In the genomic region with DNA sequence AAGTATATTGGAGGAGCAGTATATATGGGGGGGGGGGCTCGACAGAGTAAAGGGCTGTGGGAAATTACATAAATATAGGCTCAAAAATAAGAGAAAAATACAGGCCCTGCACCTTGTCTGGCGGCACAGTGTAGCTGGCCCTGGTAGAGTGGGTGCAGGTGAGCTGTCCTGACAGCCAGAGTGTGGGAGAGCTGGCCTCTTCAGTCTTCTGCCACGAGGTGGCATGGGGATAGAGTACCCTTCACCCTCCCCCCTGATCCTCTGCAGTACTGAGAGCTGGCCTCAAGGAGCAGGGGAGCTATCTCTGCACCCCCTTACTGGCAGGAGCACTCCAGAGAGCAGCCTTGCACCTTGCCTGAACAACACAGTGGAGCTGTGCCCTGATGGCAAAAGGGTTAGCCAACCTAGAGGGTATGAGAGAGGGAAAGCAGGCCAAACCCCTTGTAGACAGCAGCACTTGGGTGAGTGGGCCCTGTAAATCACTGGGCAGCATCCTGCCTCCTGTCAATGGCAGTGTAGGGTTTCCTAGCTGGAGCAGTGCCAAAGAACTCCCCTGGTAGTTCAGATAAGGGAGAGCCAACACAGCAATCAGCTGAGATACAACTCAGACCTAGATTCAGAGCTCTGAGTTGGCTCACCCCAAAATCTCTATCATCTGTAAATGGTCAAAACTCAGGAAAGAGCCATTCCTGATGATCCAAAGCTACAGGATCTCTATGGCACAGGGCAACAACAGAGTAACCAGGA, we compare ENCODE assay signal across 19 mouse cellular contexts. TPM values are rescaled to one million over a fixed set of nuclear protein-coding genes. Genes with fewer than 3 reads are reported as not detected.
DNase-seq lines count a peak whose midpoint lies in the region; ATAC-seq lines count a peak whose summit lies in the region.
"Had no signal": no experiment of that assay in that cellular context is flagged by ENCODE, and none has a peak within 500 bp of the region (broad histone marks: within the 10 kb centered on the region; RNA-seq: fewer than 3 reads in every experiment).

No protein-coding gene starts in this region.

- no peaks in the 10 kb centered on the region for H3K27me3 ChIP-seq in forebrain, embryonic 13.5 days
- no peaks in the 10 kb centered on the region for H3K27me3 ChIP-seq in forebrain, embryonic 14.5 days (replicated peaks; ENCODE audit: control insufficient read depth, insufficient read depth, low read length)
- H3K27me3 ChIP-seq in kidney, embryonic 15.5 days, result no peaks in the 10 kb centered on the region
- no peaks in the 10 kb centered on the region for H3K27me3 ChIP-seq in limb, embryonic 12.5 days
- H3K27me3 ChIP-seq: embryonic facial prominence, embryonic 15.5 days had no signal

- H3K4me3 ChIP-seq in forebrain, embryonic 13.5 days, result no peak overlapping the region
- H3K4me3 ChIP-seq in forebrain, embryonic 14.5 days (ENCODE audit: low read depth, low read length), result no peak overlapping the region
- H3K4me3 ChIP-seq in kidney, embryonic 15.5 days (replicated peaks), result no peak overlapping the region
- H3K4me3 ChIP-seq in limb, embryonic 12.5 days (replicated peaks), result no peak overlapping the region
- H3K4me3 ChIP-seq: embryonic facial prominence, embryonic 15.5 days; gastrocnemius, adult 2 months; left cerebral cortex, adult 2 months had no signal

- ATAC-seq in forebrain, embryonic 13.5 days, result 0 out of 2 replicates have a peak, but pooled peaks have one; percentile 33
- ATAC-seq in forebrain, embryonic 14.5 days, result no peak
- ATAC-seq in kidney, embryonic 15.5 days (replicated peaks; ENCODE audit: low FRiP score), result peak; percentile 33; the same call in 1 of the 2 replicates
- peak; percentile 52; the same call in 1 of the 2 replicates for ATAC-seq in limb, embryonic 12.5 days (ENCODE audit: insufficient number of reproducible peaks, insufficient read depth, low FRiP score, low TSS enrichment, low read depth)
- ATAC-seq: forebrain, embryonic 16.5 days; intestine, postnatal 0 days had no signal

- 63% methylated on average over 3 of the region's 3 CpGs for WGBS in forebrain, embryonic 13.5 days
- whole genome bisulfite sequencing in forebrain, embryonic 14.5 days, result 47% methylated on average over 3 of the region's 3 CpGs
- 69% methylated on average over 3 of the region's 3 CpGs for WGBS in kidney, embryonic 15.5 days
- 55% methylated on average over 3 of the region's 3 CpGs for WGBS in limb, embryonic 12.5 days

- H3K9me3 ChIP-seq in forebrain, embryonic 13.5 days (replicated peaks), result no peaks in the 10 kb centered on the region
- H3K9me3 ChIP-seq in forebrain, embryonic 14.5 days (replicated peaks; ENCODE audit: control insufficient read depth, low read length), result no peaks in the 10 kb centered on the region
- H3K9me3 ChIP-seq in kidney, embryonic 15.5 days (replicated peaks), result no peaks in the 10 kb centered on the region
- H3K9me3 ChIP-seq in limb, embryonic 12.5 days, result no peaks in the 10 kb centered on the region
- H3K9me3 ChIP-seq: embryonic facial prominence, embryonic 15.5 days had no signal

- no peak overlapping the region for H3K27ac ChIP-seq in forebrain, embryonic 13.5 days
- no peak overlapping the region for H3K27ac ChIP-seq in forebrain, embryonic 14.5 days (ENCODE audit: low read depth, low read length)
- H3K27ac ChIP-seq in kidney, embryonic 15.5 days, result no peak overlapping the region
- H3K27ac ChIP-seq in limb, embryonic 12.5 days, result no peak overlapping the region
- H3K27ac ChIP-seq: embryonic facial prominence, embryonic 15.5 days; gastrocnemius, adult 2 months; left cerebral cortex, adult 2 months had no signal

- no peak overlapping the region for H3K9ac ChIP-seq in forebrain, embryonic 13.5 days
- no peak overlapping the region for H3K9ac ChIP-seq in forebrain, embryonic 14.5 days (ENCODE audit: low read length)
- no peak overlapping the region for H3K9ac ChIP-seq in kidney, embryonic 15.5 days
- no peak overlapping the region for H3K9ac ChIP-seq in limb, embryonic 12.5 days (replicated peaks)
- H3K9ac ChIP-seq: embryonic facial prominence, embryonic 15.5 days; lung, embryonic 14.5 days had no signal

- no peaks in the 10 kb centered on the region for H3K36me3 ChIP-seq in forebrain, embryonic 13.5 days (ENCODE audit: poor library complexity, severe bottlenecking)
- no peaks in the 10 kb centered on the region for H3K36me3 ChIP-seq in forebrain, embryonic 14.5 days (ENCODE audit: control insufficient read depth, insufficient read depth, low read length)
- no peaks in the 10 kb centered on the region for H3K36me3 ChIP-seq in kidney, embryonic 15.5 days
- H3K36me3 ChIP-seq in limb, embryonic 12.5 days, result no peaks in the 10 kb centered on the region
- H3K36me3 ChIP-seq: embryonic facial prominence, embryonic 15.5 days had no signal

- H3K4me1 ChIP-seq in forebrain, embryonic 13.5 days, result no peaks in the 10 kb centered on the region
- H3K4me1 ChIP-seq in forebrain, embryonic 14.5 days (ENCODE audit: control insufficient read depth, insufficient read depth, low read length), result no peaks in the 10 kb centered on the region
- H3K4me1 ChIP-seq in kidney, embryonic 15.5 days, result no peaks in the 10 kb centered on the region
- no peaks in the 10 kb centered on the region for H3K4me1 ChIP-seq in limb, embryonic 12.5 days (replicated peaks)
- H3K4me1 ChIP-seq: embryonic facial prominence, embryonic 15.5 days had no signal

- H3K4me2 ChIP-seq in forebrain, embryonic 13.5 days, result no peak overlapping the region
- no peak overlapping the region for H3K4me2 ChIP-seq in forebrain, embryonic 14.5 days (ENCODE audit: low read length)
- no peak overlapping the region for H3K4me2 ChIP-seq in kidney, embryonic 15.5 days
- H3K4me2 ChIP-seq in limb, embryonic 12.5 days, result no peak overlapping the region
- H3K4me2 ChIP-seq: embryonic facial prominence, embryonic 15.5 days; lung, embryonic 14.5 days had no signal

- DNase-seq in forebrain, embryonic 14.5 days (ENCODE audit: low spot score), result no peak
- DNase-seq in kidney, adult 8-10 months, result no peak
- DNase-seq in 416B (ENCODE audit: low read depth), result peak; percentile 1
- no peak for DNase-seq in spleen, adult 12 weeks (ENCODE audit: low spot score)
- DNase-seq: cerebellum, adult 11 months; gastrocnemius, adult 2 months; heart, adult 18-20 months; lung, embryonic 14.5 days; retina, postnatal 1 day; thymus, postnatal 36 days had no signal

RNA-seq across cellular contexts. Expression of a gene that starts 3.4 kb away (rescaled TPM):
- polyA plus RNA-seq in forebrain, embryonic 13.5 days (2015; fragmentation: Nextera tagmentation; extraction: Ambion mirVana), result not detected in 2 replicates
- not detected in 2 replicates for polyA plus RNA-seq in forebrain, embryonic 14.5 days (2014; fragmentation: Nextera tagmentation; extraction: Ambion mirVana)
- polyA plus RNA-seq in kidney, embryonic 15.5 days (2015; fragmentation: Nextera tagmentation; extraction: Ambion mirVana), result not detected in 2 replicates
- polyA plus RNA-seq in limb, embryonic 12.5 days (2016; fragmentation: Nextera tagmentation; extraction: Ambion mirVana), result not detected in 2 replicates
- polyA plus RNA-seq: C2C12; embryonic facial prominence, embryonic 15.5 days; forebrain, embryonic 16.5 days; intestine, postnatal 0 days; liver, adult 2 months; lung, embryonic 14.5 days had no signal

RNA-seq across cellular contexts. Expression of a gene that starts 13.3 kb away (rescaled TPM):
- polyA plus RNA-seq in forebrain, embryonic 13.5 days (2015; fragmentation: Nextera tagmentation; extraction: Ambion mirVana), result not detected in 2 replicates
- polyA plus RNA-seq in forebrain, embryonic 14.5 days (2014; fragmentation: Nextera tagmentation; extraction: Ambion mirVana), result not detected in 2 replicates
- not detected in 2 replicates for polyA plus RNA-seq in kidney, embryonic 15.5 days (2015; fragmentation: Nextera tagmentation; extraction: Ambion mirVana)
- not detected in 2 replicates for polyA plus RNA-seq in limb, embryonic 12.5 days (2016; fragmentation: Nextera tagmentation; extraction: Ambion mirVana)
- polyA plus RNA-seq: C2C12; embryonic facial prominence, embryonic 15.5 days; forebrain, embryonic 16.5 days; intestine, postnatal 0 days; liver, adult 2 months; lung, embryonic 14.5 days had no signal

RNA-seq across cellular contexts. Expression of a gene that starts 13.4 kb away (rescaled TPM):
- polyA plus RNA-seq in forebrain, embryonic 13.5 days (2015; fragmentation: Nextera tagmentation; extraction: Ambion mirVana), result not detected in 2 replicates
- polyA plus RNA-seq in forebrain, embryonic 14.5 days (2014; fragmentation: Nextera tagmentation; extraction: Ambion mirVana), result not detected in 2 replicates
- polyA plus RNA-seq in kidney, embryonic 15.5 days (2015; fragmentation: Nextera tagmentation; extraction: Ambion mirVana), result not detected in 2 replicates
- polyA plus RNA-seq in limb, embryonic 12.5 days (2016; fragmentation: Nextera tagmentation; extraction: Ambion mirVana), result not detected in 2 replicates
- polyA plus RNA-seq: C2C12; forebrain, embryonic 16.5 days; intestine, postnatal 0 days; liver, adult 2 months; lung, embryonic 14.5 days had no signal

RNA-seq across cellular contexts. Expression of a gene that starts 19.7 kb away (rescaled TPM):
- not detected in 2 replicates for polyA plus RNA-seq in forebrain, embryonic 13.5 days (2015; fragmentation: Nextera tagmentation; extraction: Ambion mirVana)
- 0.49 TPM in 1 of 2 replicates, not detected in the other for polyA plus RNA-seq in forebrain, embryonic 14.5 days (2014; fragmentation: Nextera tagmentation; extraction: Ambion mirVana)
- polyA plus RNA-seq in kidney, embryonic 15.5 days (2015; fragmentation: Nextera tagmentation; extraction: Ambion mirVana), result not detected in 2 replicates
- polyA plus RNA-seq in limb, embryonic 12.5 days (2016; fragmentation: Nextera tagmentation; extraction: Ambion mirVana), result not detected in 2 replicates
- polyA plus RNA-seq: C2C12; forebrain, embryonic 16.5 days; intestine, postnatal 0 days; liver, adult 2 months; lung, embryonic 14.5 days had no signal

RNA-seq across cellular contexts. Expression of a gene that starts 57.3 kb away (rescaled TPM):
- polyA plus RNA-seq in forebrain, embryonic 13.5 days (2015; fragmentation: Nextera tagmentation; extraction: Ambion mirVana), result not detected in 2 replicates
- not detected in 2 replicates for polyA plus RNA-seq in forebrain, embryonic 14.5 days (2014; fragmentation: Nextera tagmentation; extraction: Ambion mirVana)
- 0.42 and 0.67 TPM in 2 replicates for polyA plus RNA-seq in kidney, embryonic 15.5 days (2015; fragmentation: Nextera tagmentation; extraction: Ambion mirVana)
- not detected in 2 replicates for polyA plus RNA-seq in limb, embryonic 12.5 days (2016; fragmentation: Nextera tagmentation; extraction: Ambion mirVana)
- polyA plus RNA-seq: forebrain, embryonic 16.5 days; liver, adult 2 months; lung, embryonic 14.5 days had no signal
